Comparison of ENCODE assay signal across 35 mouse cellular contexts in genomic region chr11:106766611-106767162, GRCm38 (mm10). TPM values are rescaled to one million over a fixed set of nuclear protein-coding genes. Genes with fewer than 3 reads are reported as not detected.
"Had no signal": no experiment of that assay in that cellular context is flagged by ENCODE, and none has a peak within 500 bp of the region (broad histone marks: within the 10 kb centered on the region; RNA-seq: fewer than 3 reads in every experiment).

No protein-coding gene starts in this region.

- H3K9me3 ChIP-seq: limb, embryonic 10.5 days; limb, embryonic 15.5 days; liver, embryonic 15.5 days; lung, embryonic 15.5 days; midbrain, embryonic 15.5 days; neural tube, embryonic 13.5 days had no signal

- ATAC-seq: liver, embryonic 12.5 days; liver, postnatal 0 days; lung, postnatal 0 days; midbrain, embryonic 13.5 days; midbrain, embryonic 15.5 days; midbrain, embryonic 16.5 days had no signal

- DNase-seq: left cerebral cortex, postnatal 4 days; liver; liver, embryonic 13.5 days; liver, postnatal 0 days; lung, adult 18-20 months; lung, adult 2 months; lung, embryonic 14.5 days; lung, postnatal 10 days; lung, postnatal 14 days; lung, postnatal 36 days; lung, postnatal 4 days; midbrain, embryonic 14.5 days had no signal

- H3K4me3 ChIP-seq: limb, embryonic 10.5 days; limb, embryonic 12.5 days; limb, embryonic 13.5 days; limb, embryonic 15.5 days; liver, embryonic 12.5 days; liver, embryonic 13.5 days; liver, embryonic 15.5 days; lung, embryonic 15.5 days; megakaryocyte, embryonic 14.5 days; midbrain, embryonic 10.5 days; midbrain, embryonic 12.5 days; midbrain, embryonic 13.5 days; midbrain, embryonic 15.5 days; myocyte; neural tube, embryonic 12.5 days; neural tube, embryonic 13.5 days had no signal

- H3K27ac ChIP-seq: limb, embryonic 10.5 days; limb, embryonic 12.5 days; limb, embryonic 13.5 days; limb, embryonic 15.5 days; liver, embryonic 12.5 days; liver, embryonic 13.5 days; liver, embryonic 14.5 days; liver, embryonic 15.5 days; lung, embryonic 15.5 days; macrophage; midbrain, embryonic 10.5 days; midbrain, embryonic 12.5 days; midbrain, embryonic 13.5 days; midbrain, embryonic 15.5 days; neural tube, embryonic 12.5 days; neural tube, embryonic 13.5 days had no signal

- H3K4me1 ChIP-seq: midbrain, embryonic 15.5 days had no signal

- H3K4me2 ChIP-seq: limb, embryonic 12.5 days; limb, embryonic 13.5 days; limb, embryonic 15.5 days; liver, embryonic 11.5 days; liver, embryonic 12.5 days; liver, embryonic 13.5 days; liver, embryonic 15.5 days; lung, embryonic 14.5 days; lung, embryonic 15.5 days; midbrain, embryonic 11.5 days; midbrain, embryonic 12.5 days; midbrain, embryonic 13.5 days; midbrain, embryonic 15.5 days; neural tube, embryonic 12.5 days; neural tube, embryonic 13.5 days had no signal

- H3K9ac ChIP-seq: limb, embryonic 12.5 days; limb, embryonic 13.5 days; limb, embryonic 15.5 days; liver, embryonic 12.5 days; liver, embryonic 13.5 days; liver, embryonic 14.5 days; liver, embryonic 15.5 days; liver, postnatal 0 days; lung, embryonic 14.5 days; lung, embryonic 15.5 days; midbrain, embryonic 12.5 days; midbrain, embryonic 13.5 days; midbrain, embryonic 15.5 days; neural tube, embryonic 12.5 days; neural tube, embryonic 13.5 days had no signal

- H3K27me3 ChIP-seq: limb, embryonic 12.5 days; limb, embryonic 13.5 days; limb, embryonic 15.5 days; liver, embryonic 12.5 days; liver, embryonic 13.5 days; liver, embryonic 15.5 days; lung, embryonic 15.5 days; megakaryocyte, embryonic 14.5 days; midbrain, embryonic 12.5 days; midbrain, embryonic 13.5 days; midbrain, embryonic 15.5 days; neural tube, embryonic 12.5 days; neural tube, embryonic 13.5 days had no signal

RNA-seq across cellular contexts. Expression of gene Milr1, which starts 15.7 kb away (rescaled TPM):
- total RNA-seq: left cerebral cortex, postnatal 25 days; midbrain, postnatal 0 days had no signal
